Mouse (Mus musculus): ENCODE measurements around the gene Rabl2. TPM values are rescaled to one million over a fixed set of nuclear protein-coding genes. Genes with fewer than 3 reads are reported as not detected.

Rabl2 gene
- polyA plus RNA-seq (2015; fragmentation: Nextera tagmentation; extraction: Ambion mirVana), result 46.2 and 57.3 TPM in 2 replicates

- peak; percentile 93 for ATAC-seq (ENCODE audit: insufficient number of reproducible peaks, low FRiP score, low TSS enrichment, low read depth)
- peak within 1 kb of the TSS; percentile 45 for H3K27ac ChIP-seq (replicated peaks)
Measured at GRCm38 (mm10) chr15:89591723-89592455, at the start of gene Rabl2. Rabl2 (minus strand) TSS chr15:89591923.

GRCm38 (mm10) chr15:89623626-89623959 lies 31.9 kb upstream of the Rabl2 start:
- 9% methylated on average over 6 of the region's 6 CpGs for WGBS
- H3K4me1 ChIP-seq, result no peaks in the 10 kb centered on the region
- no peak overlapping the region for H3K4me2 ChIP-seq (replicated peaks)
- ATAC-seq (ENCODE audit: insufficient number of reproducible peaks, low FRiP score, low TSS enrichment, low read depth), result no peak
- no peak overlapping the region for H3K27ac ChIP-seq (replicated peaks)
- no peaks in the 10 kb centered on the region for H3K36me3 ChIP-seq
- no peak overlapping the region for H3K9ac ChIP-seq
- no peak overlapping the region for H3K4me3 ChIP-seq (replicated peaks)
- no peaks in the 10 kb centered on the region for H3K9me3 ChIP-seq (replicated peaks)
- H3K27me3 ChIP-seq, result no peaks in the 10 kb centered on the region

More at GRCm38 (mm10) chr15:89591723-89592455, at the start of gene Rabl2:
- H3K36me3 ChIP-seq, result no peaks in the 10 kb centered on the region
- under 1% methylated on average over 35 of the region's 35 CpGs for WGBS
- H3K9me3 ChIP-seq (replicated peaks), result no peaks in the 10 kb centered on the region
- peak within 1 kb of the TSS; percentile 81 for H3K4me2 ChIP-seq (replicated peaks)
- H3K4me1 ChIP-seq, result peaks cover 15% of the 10 kb centered on the region; the same call in 1 of the 2 replicates
- H3K27me3 ChIP-seq, result no peaks in the 10 kb centered on the region
- peak within 1 kb of the TSS; percentile 80 for H3K4me3 ChIP-seq (replicated peaks)
- H3K9ac ChIP-seq, result peak within 1 kb of the TSS; percentile 49

- Histone ChIP-seq H3K27ac (replicated peaks) (no peak overlapping the region), H3K36me3 (no peaks in the 10 kb centered on the region), H3K9ac (no peak overlapping the region), H3K9me3 (replicated peaks) (no peaks in the 10 kb centered on the region), H3K4me2 (replicated peaks) (no peak overlapping the region), H3K4me1 (no peaks in the 10 kb centered on the region), H3K27me3 (no peaks in the 10 kb centered on the region), H3K4me3 (replicated peaks) (no peak overlapping the region)
- ATAC-seq (ENCODE audit: insufficient number of reproducible peaks, low FRiP score, low TSS enrichment, low read depth), result no peak
- WGBS, result 57% methylated on average over 5 of the region's 5 CpGs
Measured at GRCm38 (mm10) chr15:89622959-89623625, 31.4 kb upstream of the Rabl2 start.

- 75% methylated on average over 12 of the region's 12 CpGs for WGBS
- no peak overlapping the region for H3K4me3 ChIP-seq (replicated peaks)
Measured at GRCm38 (mm10) chr15:89622312-89622958, 30.7 kb upstream of the Rabl2 start.

GRCm38 (mm10) chr15:89607888-89608287 lies 16.2 kb upstream of the Rabl2 start:
- 82% methylated on average over 9 of the region's 9 CpGs for WGBS
- no peak for ATAC-seq (ENCODE audit: insufficient number of reproducible peaks, low FRiP score, low TSS enrichment, low read depth)

More at GRCm38 (mm10) chr15:89622312-89622958, 30.7 kb upstream of the Rabl2 start:
- Histone ChIP-seq H3K27ac (replicated peaks) (no peak overlapping the region), H3K9ac (no peak overlapping the region), H3K27me3 (no peaks in the 10 kb centered on the region), H3K9me3 (replicated peaks) (no peaks in the 10 kb centered on the region), H3K4me2 (replicated peaks) (no peak overlapping the region), H3K36me3 (no peaks in the 10 kb centered on the region), H3K4me1 (no peaks in the 10 kb centered on the region)
- ATAC-seq (ENCODE audit: insufficient number of reproducible peaks, low FRiP score, low TSS enrichment, low read depth), result no peak

GRCm38 (mm10) chr15:89607480-89607879 lies 15.8 kb upstream of the Rabl2 start:
- 85% methylated on average over 8 of the region's 8 CpGs for WGBS
- Histone ChIP-seq H3K9ac (no peak overlapping the region), H3K4me2 (replicated peaks) (no peak overlapping the region), H3K4me3 (replicated peaks) (no peak overlapping the region), H3K27ac (replicated peaks) (no peak overlapping the region), H3K4me1 (no peaks in the 10 kb centered on the region), H3K27me3 (no peaks in the 10 kb centered on the region), H3K9me3 (replicated peaks) (no peaks in the 10 kb centered on the region), H3K36me3 (no peaks in the 10 kb centered on the region)
- no peak for ATAC-seq (ENCODE audit: insufficient number of reproducible peaks, low FRiP score, low TSS enrichment, low read depth)

More at GRCm38 (mm10) chr15:89607888-89608287, 16.2 kb upstream of the Rabl2 start:
- H3K4me2 ChIP-seq (replicated peaks), result no peak overlapping the region
- H3K4me1 ChIP-seq, result no peaks in the 10 kb centered on the region
- H3K36me3 ChIP-seq, result no peaks in the 10 kb centered on the region
- H3K27me3 ChIP-seq, result no peaks in the 10 kb centered on the region
- H3K9me3 ChIP-seq (replicated peaks), result no peaks in the 10 kb centered on the region
- H3K9ac ChIP-seq, result no peak overlapping the region
- H3K27ac ChIP-seq (replicated peaks), result no peak overlapping the region
- no peak overlapping the region for H3K4me3 ChIP-seq (replicated peaks)

GRCm38 (mm10) chr15:89605822-89606570 lies 14.3 kb upstream of the Rabl2 start:
- no peak overlapping the region for H3K9ac ChIP-seq
- no peak overlapping the region for H3K27ac ChIP-seq (replicated peaks)
- no peak overlapping the region for H3K4me2 ChIP-seq (replicated peaks)
- WGBS, result 67% methylated on average over 12 of the region's 12 CpGs
- no peaks in the 10 kb centered on the region for H3K4me1 ChIP-seq
- H3K9me3 ChIP-seq (replicated peaks), result no peaks in the 10 kb centered on the region
- H3K4me3 ChIP-seq (replicated peaks), result no peak overlapping the region
- no peaks in the 10 kb centered on the region for H3K36me3 ChIP-seq
- no peak for ATAC-seq (ENCODE audit: insufficient number of reproducible peaks, low FRiP score, low TSS enrichment, low read depth)
- no peaks in the 10 kb centered on the region for H3K27me3 ChIP-seq

GRCm38 (mm10) chr15:89592548-89592947 lies 825 bp upstream of the Rabl2 start:
- H3K27ac ChIP-seq (replicated peaks), result no peak overlapping the region
- no peak overlapping the region for H3K9ac ChIP-seq
- peak overlapping the region; percentile 81 for H3K4me2 ChIP-seq (replicated peaks)
- H3K4me3 ChIP-seq (replicated peaks), result peak overlapping the region; percentile 80
- 41% methylated on average over 4 of the region's 4 CpGs for WGBS
- no peaks in the 10 kb centered on the region for H3K9me3 ChIP-seq (replicated peaks)
- no peaks in the 10 kb centered on the region for H3K36me3 ChIP-seq
- H3K27me3 ChIP-seq, result no peaks in the 10 kb centered on the region
- H3K4me1 ChIP-seq, result peaks cover 15% of the 10 kb centered on the region; the same call in 1 of the 2 replicates
- ATAC-seq (ENCODE audit: insufficient number of reproducible peaks, low FRiP score, low TSS enrichment, low read depth), result no peak

- WGBS, result 2% methylated on average over 30 of the region's 30 CpGs
Measured at GRCm38 (mm10) chr15:89591317-89591716, 406 bp downstream of the Rabl2 start.

GRCm38 (mm10) chr15:89589146-89589545 lies 2.6 kb downstream of the Rabl2 start:
- 83% methylated on average over 5 of the region's 5 CpGs for WGBS
- H3K4me1 ChIP-seq, result peaks cover 15% of the 10 kb centered on the region; the same call in 1 of the 2 replicates
- no peak overlapping the region for H3K27ac ChIP-seq (replicated peaks)
- ATAC-seq (ENCODE audit: insufficient number of reproducible peaks, low FRiP score, low TSS enrichment, low read depth), result no peak
- H3K9ac ChIP-seq, result no peak overlapping the region
- H3K27me3 ChIP-seq, result no peaks in the 10 kb centered on the region
- H3K4me2 ChIP-seq (replicated peaks), result no peak overlapping the region
- peaks cover under 1% of the 10 kb centered on the region; the same call in 1 of the 2 replicates for H3K36me3 ChIP-seq
- H3K9me3 ChIP-seq (replicated peaks), result no peaks in the 10 kb centered on the region
- H3K4me3 ChIP-seq (replicated peaks), result no peak overlapping the region

More at GRCm38 (mm10) chr15:89591317-89591716, 406 bp downstream of the Rabl2 start:
- Histone ChIP-seq H3K27me3 (no peaks in the 10 kb centered on the region), H3K4me3 (replicated peaks) (peak overlapping the region; percentile 80), H3K4me2 (replicated peaks) (peak overlapping the region; percentile 81), H3K36me3 (no peaks in the 10 kb centered on the region; the same call in 1 of the 2 replicates), H3K9ac (peak overlapping the region; percentile 49), H3K9me3 (replicated peaks) (no peaks in the 10 kb centered on the region), H3K4me1 (peaks cover 15% of the 10 kb centered on the region; the same call in 1 of the 2 replicates), H3K27ac (replicated peaks) (peak overlapping the region; percentile 45)
- ATAC-seq (ENCODE audit: insufficient number of reproducible peaks, low FRiP score, low TSS enrichment, low read depth), result 0 out of 2 replicates have a peak, but pooled peaks have one; percentile 5
